Mouse (Mus musculus) G1E (cell line): ENCODE data around the gene Ralgapa2.

Experiments
- CTCF ChIP-seq: IDR thresholded peaks from 2 replicates; pipeline ENCODE4 v1.5.1; 2012; ENCODE audit warnings: low read depth, low read length, inconsistent platforms, mixed read lengths
- GATA1 ChIP-seq: IDR thresholded peaks from 2 replicates; pipeline ENCODE4 v1.6.1; 2012; ENCODE audit warnings: borderline replicate concordance, low read length, inconsistent platforms, mixed read lengths
- TAL1 ChIP-seq: conservative IDR thresholded peaks from 2 replicates; pipeline ENCODE4 v1.6.1; 2012; ENCODE audit warnings: low read depth, low read length, inconsistent platforms, mixed read lengths

DNA sequence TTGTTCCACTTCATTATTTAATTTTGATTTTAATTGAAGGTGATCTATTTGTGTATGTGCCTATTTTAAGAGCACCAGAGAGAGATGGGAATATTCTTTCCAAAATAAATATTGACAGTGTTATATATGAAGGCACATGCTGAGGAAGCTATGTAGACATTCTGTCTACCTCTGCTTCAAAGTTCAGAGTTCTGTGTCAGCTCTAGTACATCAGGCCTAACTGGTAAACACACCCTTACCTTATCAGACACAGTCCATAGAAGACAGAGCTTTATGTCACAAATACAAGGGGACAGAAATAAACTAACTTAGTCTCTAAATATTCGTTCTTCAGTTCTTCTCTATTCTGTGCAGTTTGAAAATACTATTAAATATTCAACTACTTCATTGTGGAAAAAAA lies 12.1 kb downstream of the Ralgapa2 start:
- TF ChIP-seq CTCF (no peak), GATA1 (no peak), TAL1 (no peak)
